Comparison of ENCODE assay signal across 11 mouse cellular contexts in genomic region chr1:146231487-146232466, GRCm38 (mm10).
DNase-seq lines count a peak whose midpoint lies in the region; ATAC-seq and TF ChIP-seq lines count a peak whose summit lies in the region.
"Had no signal": no experiment of that assay in that cellular context is flagged by ENCODE, and none has a peak within 500 bp of the region (broad histone marks: within the 10 kb centered on the region; RNA-seq: fewer than 3 reads in every experiment).

No protein-coding gene starts in this region.

- no peak overlapping the region for H3K27ac ChIP-seq in hindbrain, postnatal 0 days
- H3K27ac ChIP-seq in hindbrain, embryonic 16.5 days (ENCODE audit: low read depth, low read length): no peak overlapping the region
- H3K27ac ChIP-seq in midbrain, postnatal 0 days (ENCODE audit: low read depth, low read length): no peak overlapping the region
- H3K27ac ChIP-seq in hindbrain, embryonic 11.5 days (ENCODE audit: low read depth, low read length): no peak overlapping the region
- H3K27ac ChIP-seq: limb, embryonic 13.5 days had no signal

- 80% methylated on average over 7 of the region's 7 CpGs for whole genome bisulfite sequencing in hindbrain, postnatal 0 days
- 85% methylated on average over 7 of the region's 7 CpGs for WGBS in hindbrain, embryonic 16.5 days
- 80% methylated on average over 7 of the region's 7 CpGs for WGBS in midbrain, postnatal 0 days
- 90% methylated on average over 7 of the region's 7 CpGs for WGBS in hindbrain, embryonic 11.5 days

- no peak overlapping the region for H3K9ac ChIP-seq in hindbrain, postnatal 0 days (replicated peaks; ENCODE audit: low read length)
- H3K9ac ChIP-seq in hindbrain, embryonic 16.5 days (ENCODE audit: low read depth, low read length): no peak overlapping the region
- no peak overlapping the region for H3K9ac ChIP-seq in midbrain, postnatal 0 days (replicated peaks; ENCODE audit: low read length, poor library complexity, severe bottlenecking)
- H3K9ac ChIP-seq in hindbrain, embryonic 11.5 days (ENCODE audit: low read depth, low read length): no peak overlapping the region
- H3K9ac ChIP-seq: limb, embryonic 13.5 days had no signal

- no peak for TF ChIP-seq CTCF in hindbrain, postnatal 0 days (IDR thresholded peaks at IDR 0.05; ENCODE audit: low read depth)
- TF ChIP-seq CTCF in midbrain, postnatal 0 days (IDR thresholded peaks at IDR 0.05): no peak

- no peak overlapping the region for H3K4me2 ChIP-seq in hindbrain, postnatal 0 days (ENCODE audit: low read depth, low read length)
- no peak overlapping the region for H3K4me2 ChIP-seq in hindbrain, embryonic 16.5 days (ENCODE audit: low read length)
- no peak overlapping the region for H3K4me2 ChIP-seq in midbrain, postnatal 0 days (ENCODE audit: low read depth, low read length, poor library complexity, severe bottlenecking)
- no peak overlapping the region for H3K4me2 ChIP-seq in hindbrain, embryonic 11.5 days (replicated peaks; ENCODE audit: low read depth, low read length)
- H3K4me2 ChIP-seq: limb, embryonic 13.5 days had no signal

- H3K4me3 ChIP-seq in hindbrain, postnatal 0 days (ENCODE audit: low read length): no peak overlapping the region
- no peak overlapping the region for H3K4me3 ChIP-seq in hindbrain, embryonic 16.5 days (ENCODE audit: low read length)
- no peak overlapping the region for H3K4me3 ChIP-seq in midbrain, postnatal 0 days (ENCODE audit: low read depth, low read length)
- H3K4me3 ChIP-seq in hindbrain, embryonic 11.5 days (ENCODE audit: low read depth, low read length): no peak overlapping the region
- H3K4me3 ChIP-seq: limb, embryonic 13.5 days had no signal

- intact Hi-C loops in left cerebral cortex, postnatal 14 days (cut with DNase I): no loop called here
- intact Hi-C loops in gastrocnemius, postnatal 14 days (cut with DNase I; ENCODE audit: low total_unique reads): no loop called here

- DNase-seq in hindbrain, postnatal 0 days (ENCODE audit: low spot score): peak; percentile 26
- DNase-seq in layer of hippocampus, adult 11-12 months (ENCODE audit: low spot score): peak; percentile 56
- peak; percentile 13 to 34 for DNase-seq in left cerebral cortex, postnatal 14 days (ENCODE audit: low spot score in 2 of 2)
- no peak for DNase-seq in gastrocnemius, postnatal 14 days
- no peak for DNase-seq in urinary bladder, postnatal 4 days (ENCODE audit: low spot score in 2 of 2)
- DNase-seq in midbrain, postnatal 0 days (ENCODE audit: low spot score): no peak
- DNase-seq in hindbrain, embryonic 11.5 days (ENCODE audit: low spot score): no peak
- DNase-seq: adrenal gland, adult 8-10 months; kidney, adult 2 months had no signal

- H3K36me3 ChIP-seq in hindbrain, postnatal 0 days (ENCODE audit: insufficient read depth, low read length): no peaks in the 10 kb centered on the region
- H3K36me3 ChIP-seq in hindbrain, embryonic 16.5 days (ENCODE audit: control insufficient read depth, insufficient read depth, low read length): no peaks in the 10 kb centered on the region
- no peaks in the 10 kb centered on the region for H3K36me3 ChIP-seq in midbrain, postnatal 0 days (ENCODE audit: insufficient read depth, low read length)
- no peaks in the 10 kb centered on the region for H3K36me3 ChIP-seq in hindbrain, embryonic 11.5 days (ENCODE audit: control insufficient read depth, insufficient read depth, low read length)
- H3K36me3 ChIP-seq: limb, embryonic 13.5 days had no signal

- no peaks in the 10 kb centered on the region for H3K27me3 ChIP-seq in hindbrain, postnatal 0 days (ENCODE audit: insufficient read depth, low read length)
- no peaks in the 10 kb centered on the region for H3K27me3 ChIP-seq in hindbrain, embryonic 16.5 days (replicated peaks; ENCODE audit: control insufficient read depth, insufficient read depth, low read length)
- H3K27me3 ChIP-seq in midbrain, postnatal 0 days (ENCODE audit: insufficient read depth, low read length): no peaks in the 10 kb centered on the region
- no peaks in the 10 kb centered on the region for H3K27me3 ChIP-seq in hindbrain, embryonic 11.5 days (ENCODE audit: control insufficient read depth, insufficient read depth, low read length)
- H3K27me3 ChIP-seq: limb, embryonic 13.5 days had no signal

- no peaks in the 10 kb centered on the region for H3K9me3 ChIP-seq in hindbrain, postnatal 0 days (ENCODE audit: low read length)
- no peaks in the 10 kb centered on the region for H3K9me3 ChIP-seq in hindbrain, embryonic 16.5 days (ENCODE audit: control insufficient read depth, low read length)
- peaks cover 2% of the 10 kb centered on the region; the same call in 1 of the 2 replicates for H3K9me3 ChIP-seq in midbrain, postnatal 0 days (ENCODE audit: low read length)
- H3K9me3 ChIP-seq in hindbrain, embryonic 11.5 days (ENCODE audit: control insufficient read depth, low read length): no peaks in the 10 kb centered on the region
- H3K9me3 ChIP-seq: limb, embryonic 13.5 days had no signal

- ATAC-seq in hindbrain, postnatal 0 days: no peak
- no peak for ATAC-seq in hindbrain, embryonic 16.5 days
- ATAC-seq in midbrain, postnatal 0 days (ENCODE audit: low FRiP score): no peak
- no peak for ATAC-seq in hindbrain, embryonic 11.5 days (ENCODE audit: low FRiP score)

- no peaks in the 10 kb centered on the region for H3K4me1 ChIP-seq in hindbrain, postnatal 0 days (ENCODE audit: insufficient read depth, low read length)
- H3K4me1 ChIP-seq in hindbrain, embryonic 16.5 days (ENCODE audit: control insufficient read depth, insufficient read depth, low read depth, low read length): no peaks in the 10 kb centered on the region
- no peaks in the 10 kb centered on the region for H3K4me1 ChIP-seq in midbrain, postnatal 0 days (ENCODE audit: insufficient read depth, low read length)
- no peaks in the 10 kb centered on the region for H3K4me1 ChIP-seq in hindbrain, embryonic 11.5 days (replicated peaks; ENCODE audit: control insufficient read depth, insufficient read depth, low read length)
- H3K4me1 ChIP-seq: limb, embryonic 13.5 days had no signal

Comparison
In these comparisons a context has a peak if more than half of its experiments do, and no peak if none do; other contexts are left out.
1. DNase-seq: peak in hindbrain, postnatal 0 days (single experiment), layer of hippocampus, adult 11-12 months (single experiment) and left cerebral cortex, postnatal 14 days (2 of 2); none in gastrocnemius, postnatal 14 days (single experiment), urinary bladder, postnatal 4 days (0 of 2), midbrain, postnatal 0 days (single experiment) and hindbrain, embryonic 11.5 days (single experiment).